Mouse (Mus musculus) lung, postnatal 4 days (tissue): ENCODE measurements at regions not wholly inside any gene's neighbourhood (a gene's known extent, or its start where the extent isn't known, plus 50 kb on each side); places are given as distances from the start of the nearest gene placed in this dataset.

ENCODE experiments used
- DNase-seq, 2 experiments: peaks; one replicate each; pipeline ENCODE4 v3.0.0; 2021

GRCm38 (mm10) chr1:77748483-77749465 lies 233.9 kb upstream of the Epha4 start:
- peak; percentile 4 to 24 for DNase-seq

- DNase-seq = no peak
Measured at GRCm38 (mm10) chr1:77732099-77732498, 217.2 kb upstream of the Epha4 start.

- DNase-seq = no peak
Measured at GRCm38 (mm10) chr1:77727561-77727960, 212.7 kb upstream of the Epha4 start.

- DNase-seq = no peak
Measured at GRCm38 (mm10) chr1:77723246-77723645, 208.4 kb upstream of the Epha4 start.

GRCm38 (mm10) chr1:77720859-77721258 lies 206.0 kb upstream of the Epha4 start:
- DNase-seq = no peak

GRCm38 (mm10) chr1:77713001-77713400 lies 198.1 kb upstream of the Epha4 start:
- no peak for DNase-seq

- DNase-seq = no peak
Measured at GRCm38 (mm10) chr1:77708202-77709020, 193.5 kb upstream of the Epha4 start.

- DNase-seq = no peak
Measured at GRCm38 (mm10) chr1:77695228-77696018, 180.5 kb upstream of the Epha4 start.

- no peak for DNase-seq
Measured at GRCm38 (mm10) chr1:77663345-77663744, 148.5 kb upstream of the Epha4 start.

- no peak for DNase-seq
Measured at GRCm38 (mm10) chr1:77660436-77660835, 145.5 kb upstream of the Epha4 start.

- no peak for DNase-seq
Measured at GRCm38 (mm10) chr1:77637025-77637424, 122.1 kb upstream of the Epha4 start.

GRCm38 (mm10) chr1:77629496-77630281 lies 114.8 kb upstream of the Epha4 start:
- no peak for DNase-seq

- DNase-seq = no peak
Measured at GRCm38 (mm10) chr1:77628861-77629260, 114.0 kb upstream of the Epha4 start.

GRCm38 (mm10) chr1:77617490-77617889 lies 102.6 kb upstream of the Epha4 start:
- DNase-seq = no peak

GRCm38 (mm10) chr1:77600509-77600908 lies 85.6 kb upstream of the Epha4 start:
- no peak for DNase-seq

GRCm38 (mm10) chr1:77592649-77593048 lies 77.8 kb upstream of the Epha4 start:
- no peak for DNase-seq

GRCm38 (mm10) chr1:77592248-77592647 lies 77.4 kb upstream of the Epha4 start:
- no peak for DNase-seq

GRCm38 (mm10) chr1:77589423-77589822 lies 74.5 kb upstream of the Epha4 start:
- no peak for DNase-seq

GRCm38 (mm10) chr1:77585520-77585919 lies 70.6 kb upstream of the Epha4 start:
- DNase-seq = no peak

GRCm38 (mm10) chr1:77568081-77568480 lies 53.2 kb upstream of the Epha4 start:
- DNase-seq = no peak

GRCm38 (mm10) chr1:77567657-77568056 lies 52.8 kb upstream of the Epha4 start:
- no peak for DNase-seq
